ENCODE assay signal across 25 mouse cellular contexts in the genomic region with DNA sequence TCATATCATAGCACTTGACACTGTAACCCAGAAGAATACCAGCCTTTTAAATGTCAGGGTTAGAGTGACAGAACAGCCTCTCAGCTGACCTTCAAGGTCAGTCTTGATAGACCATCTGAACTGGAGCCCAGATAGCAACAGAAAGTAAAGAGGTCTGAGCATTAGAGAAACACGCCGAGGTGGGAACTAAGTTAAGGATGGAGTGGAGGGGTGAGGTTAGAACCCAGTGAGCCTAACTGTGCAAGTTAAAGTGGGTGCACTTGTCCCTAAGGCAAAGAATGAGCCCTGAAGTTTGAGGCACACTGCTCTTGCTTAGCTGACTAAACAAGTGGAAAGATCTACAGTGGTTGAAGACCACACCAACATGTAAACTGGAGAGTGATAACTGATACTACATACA. TPM values are rescaled to one million over a fixed set of nuclear protein-coding genes. Genes with fewer than 3 reads are reported as not detected.
"Had no signal": no experiment of that assay in that cellular context is flagged by ENCODE, and none has a peak within 500 bp of the region (broad histone marks: within the 10 kb centered on the region; RNA-seq: fewer than 3 reads in every experiment).

No protein-coding gene starts in this region.

- H3K27ac ChIP-seq: heart, embryonic 13.5 days; heart, embryonic 15.5 days; hindbrain, embryonic 13.5 days; hindbrain, embryonic 15.5 days; hindbrain, postnatal 0 days; kidney, embryonic 15.5 days; kidney, postnatal 0 days; limb, embryonic 13.5 days; limb, embryonic 15.5 days; liver, embryonic 14.5 days had no signal

- H3K4me3 ChIP-seq: heart, embryonic 13.5 days; heart, embryonic 15.5 days; hindbrain, embryonic 13.5 days; hindbrain, embryonic 15.5 days; kidney, embryonic 15.5 days; limb, embryonic 13.5 days; limb, embryonic 15.5 days; liver, embryonic 12.5 days had no signal

- H3K9ac ChIP-seq: heart, embryonic 13.5 days; heart, embryonic 15.5 days; hindbrain, embryonic 13.5 days; hindbrain, embryonic 15.5 days; kidney, embryonic 15.5 days; limb, embryonic 13.5 days; limb, embryonic 15.5 days; liver, embryonic 12.5 days; liver, embryonic 14.5 days had no signal

- H3K27me3 ChIP-seq: heart, embryonic 13.5 days; heart, embryonic 15.5 days; hindbrain, embryonic 13.5 days; hindbrain, embryonic 15.5 days; kidney, embryonic 15.5 days; limb, embryonic 13.5 days; limb, embryonic 15.5 days; liver, embryonic 12.5 days had no signal

- H3K36me3 ChIP-seq: heart, embryonic 15.5 days; hindbrain, embryonic 13.5 days; hindbrain, embryonic 15.5 days had no signal

- H3K9me3 ChIP-seq: heart, embryonic 13.5 days; heart, embryonic 15.5 days; hindbrain, embryonic 13.5 days; hindbrain, embryonic 15.5 days; kidney, embryonic 15.5 days; limb, embryonic 13.5 days; limb, embryonic 15.5 days; liver, embryonic 12.5 days had no signal

- DNase-seq: gastrocnemius, postnatal 14 days; gastrocnemius, postnatal 36 days; heart, adult 18-20 months; heart, postnatal 14 days; heart, postnatal 36 days; kidney, adult 11 months; kidney, adult 2 months; kidney, adult 9 months; kidney, postnatal 14 days; kidney, postnatal 36 days; layer of hippocampus, adult 9-11 months; layer of hippocampus, postnatal 36 days; left cerebral cortex, postnatal 4 days had no signal

- H3K4me1 ChIP-seq: hindbrain, embryonic 13.5 days; hindbrain, embryonic 15.5 days had no signal

RNA-seq across cellular contexts. Expression of a gene that starts 46.3 kb away (rescaled TPM):
- total RNA-seq: gastrocnemius, adult 18-20 months had no signal
